Mouse (Mus musculus): ENCODE data around the gene Slc22a14.
"Not testable (repeated sequence)": the region's sequence is repeated elsewhere in the genome, so short reads cannot be mapped to it uniquely, and the experiment has no call there.

DNA sequence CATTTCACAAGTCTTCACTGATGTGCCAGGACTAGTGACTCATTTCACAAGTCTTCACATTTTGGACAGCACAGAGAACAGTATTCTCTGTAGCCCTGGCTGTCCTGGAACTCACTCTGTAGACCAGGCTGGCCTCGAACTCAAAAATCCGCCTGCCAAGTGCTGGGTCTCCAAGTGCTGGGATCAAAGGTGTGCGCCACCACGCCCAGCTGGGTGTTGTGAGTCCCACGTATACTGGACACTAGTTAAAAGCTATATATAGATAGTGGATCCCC, 99.3 kb downstream of the Slc22a14 start:
- not testable (repeated sequence) for TF ChIP-seq CTCF (IDR thresholded peaks at IDR 0.05 in 2 of 3, conservative IDR thresholded peaks at IDR 0.05 in 1 of 3; ENCODE audit: control insufficient read depth in 1 of 3, insufficient read depth in 1 of 3, low read depth in 2 of 3, low read length in 3 of 3, poor library complexity in 1 of 3, severe bottlenecking in 1 of 3); SIN3A (IDR thresholded peaks at IDR 0.05; ENCODE audit: low read length); MAX (IDR thresholded peaks at IDR 0.05; ENCODE audit: low read length); EP300 (IDR thresholded peaks at IDR 0.05; ENCODE audit: low read depth in 1 of 2, low read length in 2 of 2); ZMIZ1 (IDR thresholded peaks at IDR 0.05; ENCODE audit: low read depth, low read length); E2F4 (IDR thresholded peaks at IDR 0.05; ENCODE audit: borderline replicate concordance, low read depth, low read length); MYC (IDR thresholded peaks at IDR 0.05; ENCODE audit: low read depth, low read length); POLR2AphosphoS5 (IDR thresholded peaks at IDR 0.05; ENCODE audit: borderline replicate concordance, low read depth, low read length); POLR2A (IDR thresholded peaks at IDR 0.05; ENCODE audit: control insufficient read depth in 1 of 2, insufficient read depth in 1 of 2, low read depth in 1 of 2, low read length in 2 of 2, poor library complexity in 1 of 2); MAFK (IDR thresholded peaks at IDR 0.05; ENCODE audit: borderline replicate concordance, low read depth, low read length); POLR2AphosphoS2 (IDR thresholded peaks at IDR 0.05; ENCODE audit: low read length); CHD2 (IDR thresholded peaks at IDR 0.05; ENCODE audit: low read length); CHD1 (IDR thresholded peaks at IDR 0.05; ENCODE audit: low read depth, low read length)
